Mouse (Mus musculus) CD4-positive helper T cell, adult 2 months (primary cell): ENCODE measurements around the gene Mapk14.
"Not testable (repeated sequence)": the region's sequence is repeated elsewhere in the genome, so short reads cannot be mapped to it uniquely, and the experiment has no call there.

ENCODE experiments used
- DNase-seq: peaks from one replicate; pipeline ENCODE4 v3.0.0-alpha.2; 2012; ENCODE audit warnings: low read depth, missing footprints, low spot score

Gene Mapk14

DNA sequence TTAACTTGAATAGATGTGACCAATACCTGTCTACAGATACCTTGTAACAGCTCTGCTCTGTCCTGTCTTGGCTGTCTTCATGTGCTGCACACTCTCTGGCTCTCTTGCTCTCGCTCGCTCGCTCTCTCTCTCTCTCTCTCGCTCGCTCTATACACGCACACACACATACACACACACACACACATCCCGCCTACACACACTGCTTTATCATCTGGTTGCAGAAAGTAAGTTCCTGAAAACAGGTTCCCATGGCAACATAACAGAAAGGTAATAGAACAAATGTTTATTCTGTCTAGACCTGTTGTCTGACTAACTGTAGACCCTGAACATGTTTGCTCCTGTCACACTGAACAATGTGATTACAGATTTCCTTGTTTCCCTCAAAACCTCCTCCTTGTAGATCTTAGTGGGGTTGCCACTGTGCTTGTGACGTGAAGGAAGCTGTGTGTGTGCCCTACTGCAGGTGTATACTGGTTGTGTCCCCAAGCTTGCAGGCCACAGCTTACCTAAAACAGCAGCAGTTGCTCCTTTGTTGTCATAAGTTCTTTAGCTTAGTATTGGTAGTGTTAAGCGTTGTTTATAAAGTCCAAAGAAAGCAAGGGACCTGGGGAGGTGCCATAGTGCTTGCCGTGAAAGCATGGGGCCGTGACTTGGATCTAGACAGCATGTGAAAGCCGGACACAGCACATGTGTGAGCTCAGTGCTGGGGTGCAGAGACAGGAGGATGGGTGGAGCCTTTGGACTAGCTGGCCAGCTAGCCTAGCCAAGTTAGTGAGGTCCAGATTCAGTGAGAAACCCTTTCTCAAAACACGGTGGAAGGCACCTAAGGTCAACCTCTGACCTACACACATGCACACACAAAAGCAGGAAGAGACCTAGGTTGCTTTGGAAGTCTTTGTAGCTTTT is 6.4 kb downstream of the Mapk14 start:
- DNase-seq: peak; percentile 89

DNA sequence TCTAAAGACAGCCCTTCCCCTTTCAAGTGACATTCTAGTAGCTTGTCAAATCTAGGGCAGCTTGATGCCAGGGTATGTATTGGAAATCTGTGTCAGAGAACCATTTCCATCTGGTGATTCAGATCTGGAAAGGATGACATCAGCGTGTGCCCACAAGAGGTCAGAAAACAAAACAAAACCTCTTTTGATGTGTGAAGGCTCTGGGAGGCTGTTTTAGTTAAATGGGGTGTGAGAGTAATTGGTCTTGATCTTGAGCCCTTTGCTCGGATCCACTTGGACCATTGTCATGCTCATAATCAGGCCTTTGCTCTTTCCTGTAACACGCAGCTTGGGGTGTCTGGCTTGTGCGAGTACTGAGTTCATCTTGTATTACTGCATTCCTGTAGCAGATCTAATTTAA is 7.1 kb downstream of the Mapk14 start:
- DNase-seq: peak; percentile 85

DNA sequence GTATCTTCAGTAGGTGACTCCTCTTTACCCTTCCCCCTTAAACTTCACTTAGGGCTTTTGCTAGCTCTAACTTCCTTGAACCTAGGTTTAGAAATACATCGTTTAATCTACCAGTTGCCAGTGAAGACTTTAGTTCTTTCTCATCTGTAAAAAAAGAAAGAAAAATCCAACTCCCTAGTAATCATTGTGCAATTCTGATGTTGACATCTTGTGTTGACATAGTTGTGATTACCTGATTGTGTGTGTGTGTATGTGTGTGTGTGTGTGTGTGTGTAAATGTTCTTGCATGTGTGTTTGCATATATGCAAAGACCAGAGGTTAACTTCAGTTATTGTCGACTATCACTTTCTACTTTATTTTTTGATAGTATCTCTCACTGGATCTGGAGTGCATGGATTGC is 7.5 kb downstream of the Mapk14 start:
- peak; percentile 30 for DNase-seq

DNA sequence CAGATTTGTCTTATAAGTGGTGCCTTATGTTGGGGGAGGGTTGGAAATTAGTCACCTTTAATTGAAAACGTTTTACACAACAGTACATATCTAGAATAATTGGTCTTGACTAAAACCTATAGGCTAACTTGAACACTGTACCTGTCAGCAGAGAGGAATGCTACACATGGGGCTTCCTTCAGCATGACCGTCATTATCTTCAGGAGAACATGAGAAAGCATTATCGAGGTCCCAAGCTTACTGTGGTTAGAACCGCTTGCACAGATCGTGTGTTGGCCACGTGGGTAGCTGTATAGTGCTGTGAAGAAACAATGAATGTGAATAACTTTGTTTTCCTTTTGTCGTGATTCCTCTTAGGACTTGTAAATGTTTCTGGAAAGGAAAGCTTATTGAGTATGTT is 8.7 kb downstream of the Mapk14 start:
- peak; percentile 33 for DNase-seq

DNA sequence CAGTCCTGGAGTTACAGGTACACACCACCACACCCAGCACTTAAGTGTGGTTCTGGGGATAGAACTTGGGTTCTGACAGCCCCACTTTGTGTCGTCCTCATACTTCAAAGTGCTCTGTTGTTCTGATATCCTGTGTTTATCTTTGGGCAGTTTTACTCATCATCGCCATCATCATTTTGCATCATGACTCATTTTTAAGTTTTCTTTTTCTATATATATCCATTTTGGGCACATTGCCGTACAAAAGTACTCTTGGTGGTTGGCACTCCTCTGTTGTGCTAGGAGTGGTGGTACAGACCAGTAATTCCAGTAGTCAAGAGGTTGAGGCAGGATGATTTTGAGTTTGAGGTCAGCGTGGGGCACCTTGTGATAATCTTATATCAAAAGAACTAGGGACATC is 10.0 kb downstream of the Mapk14 start:
- peak; percentile 51 for DNase-seq

DNA sequence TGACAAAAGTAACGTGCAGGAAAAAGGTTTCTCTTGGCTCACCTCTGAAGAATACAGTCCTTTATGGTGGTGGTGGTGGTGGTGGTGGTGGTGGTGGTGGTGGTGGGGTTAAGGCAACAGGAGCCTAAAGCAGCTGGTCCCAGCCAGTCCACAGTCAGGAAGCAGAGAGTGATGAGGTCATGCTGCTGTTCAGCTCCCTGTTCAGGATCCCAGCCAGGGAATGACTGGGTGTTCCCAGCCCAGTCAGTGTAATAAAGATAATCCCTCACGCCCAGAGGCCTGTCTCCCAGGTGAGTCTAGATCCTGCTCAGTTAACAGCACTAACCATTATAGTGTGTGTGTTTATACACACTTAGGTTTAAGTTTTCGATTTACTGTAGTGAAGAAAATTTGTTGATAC is 10.6 kb downstream of the Mapk14 start:
- DNase-seq: no peak

- DNase-seq: peak; percentile 67
Measured at GRCm38 (mm10) chr17:28702646-28703045, 11.5 kb downstream of the Mapk14 start.

GRCm38 (mm10) chr17:28706697-28707096 is 15.6 kb downstream of the Mapk14 start:
- DNase-seq: no peak

DNA sequence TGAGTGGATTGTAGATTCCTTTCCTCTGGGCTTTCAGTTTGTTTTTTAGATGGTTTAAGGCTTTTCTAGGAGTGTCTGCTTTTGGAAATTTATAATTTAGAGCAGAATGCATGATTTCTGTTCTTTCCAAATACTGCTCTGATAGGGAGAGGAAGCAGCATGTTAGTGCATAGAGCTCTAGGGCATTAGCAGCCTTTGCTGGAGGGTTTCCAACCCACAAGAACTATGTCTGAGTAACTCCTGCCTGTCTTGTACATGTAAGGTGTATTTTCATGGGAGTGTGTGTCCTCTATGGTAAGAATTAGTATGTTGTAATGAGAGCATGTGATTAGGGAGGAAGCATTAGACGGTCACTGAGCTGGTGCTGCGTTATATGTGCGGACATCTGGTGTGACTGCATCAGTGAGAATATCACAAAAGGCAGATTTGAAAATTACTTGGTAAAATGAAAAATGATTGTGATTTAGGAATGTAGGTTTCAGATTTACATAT is 16.1 kb downstream of the Mapk14 start:
- DNase-seq: no peak

DNA sequence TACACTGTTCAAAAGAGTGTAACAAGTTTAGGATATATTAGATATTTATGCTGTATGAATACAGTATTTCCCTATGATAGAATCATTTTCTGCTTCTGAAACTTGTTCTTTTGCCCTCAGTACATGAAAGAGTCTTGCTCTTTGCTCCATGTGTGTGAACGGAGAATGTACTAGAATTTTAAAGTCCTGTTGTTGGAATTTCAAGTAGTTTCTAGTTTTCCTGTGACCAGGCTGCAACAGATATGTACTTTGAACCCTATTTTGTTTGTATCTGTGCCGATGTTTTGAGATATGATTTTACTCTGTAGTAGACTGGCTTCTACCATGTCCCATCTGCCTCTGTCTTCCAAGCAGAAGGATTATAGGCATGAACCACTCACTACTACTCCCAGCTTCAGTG is 16.7 kb downstream of the Mapk14 start:
- no peak for DNase-seq

- no peak for DNase-seq
Measured at GRCm38 (mm10) chr17:28708989-28709388, 17.9 kb downstream of the Mapk14 start.

DNA sequence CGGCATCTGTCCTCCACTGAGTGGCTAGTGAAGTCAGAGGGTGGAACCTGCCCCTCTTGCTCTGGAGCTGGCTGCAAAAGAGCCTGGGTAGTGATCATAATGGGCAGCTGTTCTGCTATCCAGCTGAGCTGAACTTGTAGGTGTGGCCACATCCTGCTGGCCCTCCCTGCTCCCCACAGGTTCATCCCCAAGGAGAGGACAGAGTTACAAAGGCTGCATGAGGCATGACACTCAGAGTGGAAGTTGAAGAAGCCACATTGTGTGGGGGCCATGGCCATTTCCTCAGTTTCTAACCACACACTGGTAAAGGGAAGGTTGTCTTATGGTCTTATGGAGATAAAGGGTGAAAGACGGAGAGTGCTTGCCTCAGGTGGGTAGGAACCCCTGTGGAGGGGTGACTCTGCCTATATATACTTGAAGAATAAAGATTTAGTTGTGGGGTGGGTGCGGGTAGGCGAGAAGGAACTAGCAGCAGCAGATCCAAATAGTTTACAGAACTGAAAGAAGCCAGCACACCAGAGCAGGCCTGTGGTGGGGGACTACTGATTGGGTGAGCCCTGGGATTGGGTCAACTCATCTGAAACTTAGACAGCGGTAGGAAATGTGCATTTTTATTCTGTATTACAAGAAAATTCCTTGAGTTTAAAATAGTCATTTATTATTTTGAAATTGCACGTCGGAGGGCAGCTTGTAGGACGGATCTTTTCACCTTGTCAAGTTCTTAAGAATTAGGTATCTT is 18.6 kb downstream of the Mapk14 start:
- no peak for DNase-seq

DNA sequence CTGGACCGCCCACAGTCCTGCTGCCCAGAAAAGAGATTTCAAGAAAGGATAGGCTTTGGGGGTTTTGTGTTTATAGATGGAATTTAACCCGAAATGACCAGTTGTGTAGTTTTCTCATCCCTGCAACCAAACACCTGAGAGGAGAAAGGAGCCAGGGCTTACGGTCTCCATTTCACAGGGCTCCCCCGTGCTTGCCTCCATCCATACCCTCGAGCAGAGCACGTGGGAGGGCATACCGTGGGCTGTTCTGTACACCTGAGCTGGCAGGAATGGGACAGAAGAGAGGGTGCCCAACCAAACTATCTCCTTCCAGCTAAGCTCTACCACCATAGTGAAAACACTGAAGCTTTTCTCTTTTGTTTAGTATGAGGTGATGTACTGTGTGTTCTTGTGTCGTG is 19.2 kb downstream of the Mapk14 start:
- no peak for DNase-seq

DNA sequence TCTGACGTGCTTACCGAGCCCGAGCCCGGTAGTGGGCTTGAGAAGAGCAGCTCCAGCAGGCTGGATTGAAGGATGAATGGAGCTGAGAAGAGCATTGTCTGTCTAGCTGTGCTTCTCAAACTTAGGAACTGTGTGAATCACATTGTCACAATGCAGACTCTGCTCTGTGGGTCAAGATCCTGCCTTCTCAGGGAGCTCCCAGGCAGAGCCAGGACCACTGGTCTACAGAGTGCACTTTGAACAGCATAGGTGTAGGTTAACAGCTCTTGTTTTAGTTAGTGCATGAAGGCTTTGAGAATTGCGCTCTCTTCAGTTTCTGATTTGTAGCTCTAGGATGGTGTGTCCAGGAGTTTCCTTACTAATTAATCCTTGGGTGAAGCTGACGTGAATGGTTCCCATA is 20.1 kb downstream of the Mapk14 start:
- DNase-seq: no peak

GRCm38 (mm10) chr17:28712305-28712704 is 21.2 kb downstream of the Mapk14 start:
- no peak for DNase-seq

DNA sequence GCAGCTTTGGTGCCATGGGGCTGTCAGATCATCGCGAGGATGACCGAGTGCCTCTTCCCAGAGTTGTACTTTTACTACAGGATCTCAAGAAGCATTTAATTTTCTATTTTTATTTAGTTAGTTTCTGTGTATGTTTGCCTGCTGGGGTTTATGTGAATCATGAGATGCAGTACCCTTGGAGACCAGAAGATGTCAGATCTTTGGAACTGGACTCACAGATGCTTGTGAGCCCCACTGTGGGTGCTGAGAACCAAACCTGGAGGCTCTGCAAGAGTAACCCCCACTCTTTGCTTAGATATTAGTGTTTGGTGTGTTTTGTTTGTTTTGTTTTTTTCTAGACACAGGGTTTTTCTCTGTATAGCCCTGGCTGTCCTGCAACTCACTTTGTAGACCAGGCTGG is 22.9 kb downstream of the Mapk14 start:
- DNase-seq: no peak

GRCm38 (mm10) chr17:28715832-28716548 is 24.9 kb downstream of the Mapk14 start:
- DNase-seq: no peak

DNA sequence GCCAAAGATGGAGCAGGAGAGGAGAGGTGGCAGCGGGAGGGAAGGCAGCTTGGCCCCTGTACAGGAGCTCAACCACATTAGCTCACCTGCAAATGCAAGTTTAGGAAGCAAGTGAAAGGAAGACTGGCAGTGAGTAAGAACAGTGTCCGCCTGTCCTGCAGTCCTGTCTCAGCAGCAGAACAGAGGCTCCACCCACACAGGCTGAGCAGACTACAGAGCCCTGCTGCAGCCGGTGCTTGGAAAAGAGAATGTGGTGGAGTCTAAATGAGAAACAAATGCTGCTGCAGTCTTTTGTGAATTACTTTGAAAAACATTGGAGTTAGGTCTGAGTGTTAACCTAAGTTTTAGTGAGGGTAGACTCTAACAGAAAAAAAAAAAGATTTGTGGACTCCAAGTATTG is 26.4 kb downstream of the Mapk14 start:
- DNase-seq: no peak

GRCm38 (mm10) chr17:28725783-28726182 is 34.7 kb downstream of the Mapk14 start, which contains the start of gene AC170998.1:
AC170998.1 (plus strand) TSS chr17:28726083.
- DNase-seq: no peak

- DNase-seq: not testable (repeated sequence)
Measured at GRCm38 (mm10) chr17:28727511-28727910, 36.4 kb downstream of the Mapk14 start.

- DNase-seq: no peak
Measured at GRCm38 (mm10) chr17:28735317-28736105, 44.4 kb downstream of the Mapk14 start.
